Mouse (Mus musculus): ENCODE measurements around the gene Prdm10.

The Prdm10 gene

DNA sequence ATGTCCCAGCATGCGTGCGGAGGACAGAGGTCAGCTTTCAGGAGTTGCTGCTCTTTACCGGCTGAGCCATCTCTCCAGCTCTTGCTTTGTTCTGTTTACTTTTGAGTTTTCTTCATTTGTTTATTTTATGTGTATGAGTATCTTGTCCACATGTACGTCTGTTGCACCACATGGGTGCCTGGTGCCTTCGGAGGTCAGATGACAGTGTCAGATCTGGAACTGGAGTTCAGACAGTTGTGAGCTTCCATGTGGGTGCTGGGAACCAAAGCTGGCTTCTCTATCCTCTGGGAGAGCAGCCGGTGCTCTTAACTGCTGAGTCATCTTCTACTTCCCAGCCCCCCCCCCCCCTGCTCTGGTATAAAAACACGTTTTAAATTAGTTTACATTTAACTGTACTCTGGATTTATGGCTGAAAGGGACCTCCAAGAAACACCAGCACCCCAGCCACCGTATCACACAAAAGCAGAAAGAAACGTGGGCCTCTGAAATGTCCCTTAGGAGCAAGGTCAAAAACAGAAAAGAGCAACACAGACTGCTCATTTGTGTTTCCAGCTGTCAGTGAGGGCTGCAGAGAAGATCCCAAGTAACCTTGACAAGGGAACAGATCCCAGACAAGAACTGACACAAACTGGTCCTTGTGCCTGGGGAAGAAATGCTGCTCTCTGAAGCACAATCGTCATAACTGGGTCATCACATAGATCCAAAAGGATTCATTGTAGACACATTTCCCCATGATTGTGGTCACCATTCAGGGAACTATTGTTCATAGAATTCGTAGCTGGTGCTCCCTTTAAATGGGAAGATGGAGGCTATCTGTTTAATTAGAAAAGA, 26.3 kb upstream of the Prdm10 start:
- ChIA-PET POLR2A (interaction anchor here in 3 of 4 experiments (0.6 to 6.9 kb wide), 59 partner anchors 9 to 1440 kb away, joined by 3 to 65 read pairs (median 5); partner anchors contain the start of genes Aplp2 (in 3 of the 3), Prdm10 (in 3 of the 3), Nfrkb (in 1 of the 3) and Zbtb44 (in 1 of the 3)), CTCF (interaction anchor here in 2 of 4 experiments (0.6 to 0.7 kb wide), 3 partner anchors 49 to 88 kb away, joined by 4 to 16 read pairs (median 4); no protein-coding TSS in a partner anchor)

DNA sequence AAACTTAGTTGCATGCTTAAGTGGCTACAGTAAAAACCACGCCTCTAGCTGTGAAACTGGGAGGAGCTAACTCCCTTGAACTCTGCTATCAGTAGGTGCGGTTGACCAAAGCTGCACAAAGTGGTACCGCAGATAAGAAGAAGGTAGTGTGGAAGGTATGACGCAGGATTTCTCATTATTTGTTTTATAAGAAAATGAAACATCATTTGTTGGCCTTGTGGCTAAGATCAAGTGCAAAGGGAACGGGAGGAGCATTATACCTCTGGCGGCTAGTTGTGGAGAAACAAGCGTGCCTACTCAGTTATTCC, 25.7 kb upstream of the Prdm10 start:
- ChIA-PET CTCF (interaction anchor here in 1 of 4 experiments (0.7 kb wide), 1 partner anchor 57 kb away, joined by 4 read pairs; no protein-coding TSS in a partner anchor), POLR2A (interaction anchor here in 3 of 4 experiments (0.6 to 6.9 kb wide), 35 partner anchors 8 to 295 kb away, joined by 3 to 65 read pairs (median 7); partner anchors contain the start of genes Prdm10 (in 3 of the 3), Aplp2 (in 2 of the 3), Nfrkb (in 1 of the 3) and Zbtb44 (in 1 of the 3))

DNA sequence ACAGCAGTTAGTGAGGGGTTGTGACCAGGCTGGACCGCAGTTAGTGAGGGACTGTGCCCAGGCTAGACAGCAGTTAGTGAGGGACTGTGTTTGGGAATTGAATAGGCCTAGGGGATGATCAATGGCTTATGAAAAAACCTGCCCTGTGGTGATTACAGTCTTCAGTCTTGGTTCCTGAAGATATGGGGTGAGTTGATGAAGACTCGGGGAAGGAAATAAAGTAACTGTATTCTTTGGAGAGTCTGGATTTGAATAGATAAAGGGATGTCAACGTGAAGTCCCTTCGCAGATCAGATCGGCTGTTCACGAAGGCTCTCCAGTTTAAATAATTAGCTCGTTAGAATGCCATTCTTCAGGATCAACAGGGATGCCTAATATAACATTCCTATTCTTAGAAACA, 24.4 kb upstream of the Prdm10 start:
- ChIA-PET CTCF (no interaction called here), POLR2A (interaction anchor here in 1 of 4 experiments (4.6 kb wide), 1 partner anchor 25 kb away, joined by 51 read pairs; the partner anchor contains the start of gene Prdm10)

- POLR2A ChIA-PET: interaction anchor here in 1 of 4 experiments (0.7 to 1.1 kb wide), 2 partner anchors 33 to 41 kb away, joined by 3 to 4 read pairs; no protein-coding TSS in a partner anchor
- CTCF ChIA-PET: no interaction called here
Observed at GRCm38 (mm10) chr9:31258237-31258636, 22.1 kb upstream of the Prdm10 start.

GRCm38 (mm10) chr9:31260219-31260618, 20.1 kb upstream of the Prdm10 start:
- ChIA-PET POLR2A (interaction anchor here (0.5 to 2.2 kb wide), 19 partner anchors 9 to 126 kb away, joined by 3 to 12 read pairs (median 4); partner anchors contain the start of genes Prdm10 (in 2 of the 4), Aplp2 (in 1 of the 4) and Nfrkb (in 1 of the 4)), CTCF (interaction anchor here in 1 of 4 experiments (0.7 kb wide), 1 partner anchor 85 kb away, joined by 4 read pairs; no protein-coding TSS in a partner anchor)

DNA sequence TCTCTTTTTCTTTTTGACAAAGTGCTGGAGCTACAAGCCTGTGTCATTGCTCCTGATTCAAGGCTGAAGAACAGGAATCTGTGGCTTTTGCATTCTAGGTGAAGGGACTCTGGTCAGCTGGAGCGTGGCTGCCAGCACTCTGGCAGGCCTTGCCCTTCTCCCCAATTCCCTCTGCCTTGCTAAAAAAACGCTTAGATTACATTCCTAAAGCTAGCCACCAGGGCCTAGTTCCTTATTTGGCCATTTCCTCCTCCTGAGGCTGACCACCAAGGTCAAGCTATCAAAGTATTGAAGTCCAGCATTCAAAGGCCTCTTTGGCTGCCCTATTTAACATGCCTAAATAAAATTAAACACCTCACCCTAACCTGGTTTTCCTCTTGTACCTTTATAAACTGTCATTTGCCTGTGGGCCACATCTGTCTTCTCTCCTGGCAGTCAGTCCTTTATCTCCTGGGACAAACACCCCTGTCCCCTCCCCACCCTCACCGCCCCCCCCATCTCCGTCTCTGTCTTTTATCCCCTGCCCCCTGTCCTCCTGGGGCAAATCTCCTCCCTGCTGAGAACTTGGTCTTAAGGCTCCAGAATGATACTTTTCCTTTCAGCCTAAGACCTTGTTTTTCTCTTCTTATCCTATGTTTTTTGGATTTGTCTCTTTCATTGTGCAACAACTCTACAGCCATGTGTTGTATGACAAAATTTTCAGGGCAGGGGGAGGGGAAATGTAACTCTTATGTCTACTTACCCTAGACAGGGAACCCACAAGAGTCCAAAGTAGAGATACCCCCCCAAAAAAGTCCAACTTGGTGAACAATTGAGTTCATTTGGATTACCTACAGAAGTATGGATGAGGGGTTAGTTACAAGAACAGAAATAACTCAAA, 17.9 kb upstream of the Prdm10 start:
- ChIA-PET CTCF (no interaction called here), POLR2A (interaction anchor here in 2 of 4 experiments (0.6 to 2.2 kb wide), 9 partner anchors 8 to 179 kb away, joined by 3 to 9 read pairs (median 3); partner anchors contain the start of gene Prdm10 (in 1 of the 2))

DNA sequence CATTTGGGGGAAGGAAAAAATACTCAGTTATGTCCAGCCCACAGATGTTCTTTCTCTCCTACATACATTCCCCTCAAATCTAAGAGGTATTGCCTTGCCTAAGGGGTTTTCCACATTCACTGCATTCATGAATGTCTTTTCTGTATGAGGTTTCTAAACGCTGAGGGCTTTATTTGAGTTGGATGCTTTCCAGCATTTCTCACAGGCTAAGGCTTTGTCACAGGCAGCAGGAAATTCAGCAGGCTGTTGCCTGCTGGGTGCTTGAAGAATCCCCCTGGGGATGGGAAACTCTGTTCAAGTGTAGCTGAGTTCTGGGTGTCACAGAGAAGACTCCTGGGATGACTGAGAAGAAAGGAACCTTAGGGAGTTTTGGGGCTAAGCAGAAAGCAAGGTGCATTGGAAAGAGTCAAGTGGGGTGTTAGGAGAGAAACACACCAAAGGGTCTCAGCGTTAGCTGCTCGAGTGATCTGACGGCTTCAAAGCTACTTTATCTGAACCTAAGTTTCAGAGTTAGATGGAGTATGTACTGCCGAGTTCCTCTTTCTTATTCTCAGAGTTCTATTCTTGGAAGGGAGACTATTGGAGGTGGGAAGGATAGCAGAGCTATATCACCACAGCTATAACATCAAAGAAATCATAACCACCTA, 14.2 kb upstream of the Prdm10 start:
- ChIA-PET CTCF (no interaction called here), POLR2A (interaction anchor here in 2 of 4 experiments (0.5 to 1.0 kb wide), 4 partner anchors 13 to 145 kb away, joined by 3 read pairs; partner anchors contain the start of gene Prdm10 (in 1 of the 2))

- ChIA-PET POLR2A (interaction anchor here (0.7 to 4.8 kb wide), 17 partner anchors 8 to 220 kb away, joined by 3 to 21 read pairs (median 4); partner anchors contain the start of genes Prdm10 (in 2 of the 4) and Aplp2 (in 1 of the 4)), CTCF (no interaction called here)
Observed at GRCm38 (mm10) chr9:31271221-31272015, 8.9 kb upstream of the Prdm10 start.

GRCm38 (mm10) chr9:31272160-31272559, 8.2 kb upstream of the Prdm10 start:
- POLR2A ChIA-PET: interaction anchor here in 3 of 4 experiments (1.0 to 4.8 kb wide), 16 partner anchors 8 to 154 kb away, joined by 3 to 21 read pairs (median 4); partner anchors contain the start of genes Prdm10 (in 2 of the 3) and Aplp2 (in 1 of the 3)

GRCm38 (mm10) chr9:31278651-31279050, 1.7 kb upstream of the Prdm10 start:
- POLR2A ChIA-PET: interaction anchor here in 3 of 4 experiments (0.7 to 5.5 kb wide), 39 partner anchors 7 to 269 kb away, joined by 3 to 138 read pairs (median 7); partner anchors contain the start of genes Aplp2 (in 2 of the 3), Nfrkb (in 1 of the 3), St14 (in 1 of the 3) and Zbtb44 (in 1 of the 3)
- CTCF ChIA-PET: interaction anchor here in 1 of 4 experiments (1.5 kb wide), 1 partner anchor 127 kb away, joined by 3 read pairs; no protein-coding TSS in a partner anchor

More at GRCm38 (mm10) chr9:31272160-31272559, 8.2 kb upstream of the Prdm10 start:
- CTCF ChIA-PET: no interaction called here

DNA sequence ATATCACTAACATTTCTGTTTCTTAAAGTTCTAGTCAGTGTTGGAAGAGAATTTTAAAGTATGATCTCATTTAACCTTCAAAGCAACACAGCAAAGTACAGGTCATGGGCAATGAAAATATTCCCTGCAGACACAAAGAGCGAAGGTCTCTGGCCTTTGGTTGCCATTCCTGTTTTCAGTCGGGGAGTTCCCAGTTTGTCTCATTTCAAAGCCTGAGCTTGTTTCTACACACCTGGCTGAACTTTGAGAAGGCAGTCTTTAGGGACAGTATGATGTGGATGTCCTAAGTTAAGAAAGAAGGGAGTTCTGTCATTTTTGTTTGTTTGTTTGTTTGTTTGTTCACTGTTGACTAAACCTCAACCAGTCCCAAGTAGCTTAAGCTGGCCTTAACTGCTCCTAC, 1.0 kb upstream of the Prdm10 start:
- ChIA-PET POLR2A (interaction anchor here (0.6 to 5.5 kb wide), 68 partner anchors 8 to 358 kb away, joined by 3 to 138 read pairs (median 5); partner anchors contain the start of genes Aplp2 (in 3 of the 4), Adamts15 (in 1 of the 4), Nfrkb (in 1 of the 4) and St14 (in 1 of the 4)), CTCF (interaction anchor here in 2 of 4 experiments (0.5 to 1.5 kb wide), 4 partner anchors 52 to 126 kb away, joined by 3 to 4 read pairs (median 3); no protein-coding TSS in a partner anchor)

DNA sequence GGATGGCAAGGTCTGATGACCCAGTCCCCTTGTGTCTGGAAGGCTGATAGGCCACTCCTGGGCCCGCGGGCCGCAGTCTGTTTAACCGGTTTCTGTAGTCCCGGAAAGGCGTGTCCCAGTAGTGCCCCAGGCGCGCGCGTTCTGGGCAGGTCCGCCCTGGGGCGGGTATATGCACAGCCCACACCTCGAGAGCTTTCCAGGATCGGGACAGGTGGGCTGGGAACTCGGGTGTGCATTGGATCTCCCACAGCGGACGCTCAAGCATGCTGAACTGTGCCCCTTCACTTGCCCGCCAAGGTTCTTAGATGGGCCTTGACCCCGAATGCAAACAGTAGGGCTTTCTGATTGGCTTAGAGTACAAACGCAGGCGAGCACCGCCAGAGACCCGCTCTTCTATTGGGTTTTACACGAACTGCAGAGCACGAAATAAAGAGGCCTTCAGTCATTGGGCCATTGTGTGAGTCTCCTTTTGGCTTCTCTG, 413 bp upstream of the Prdm10 start:
- ChIA-PET POLR2A (interaction anchor here (0.6 to 5.5 kb wide), 125 partner anchors 8 to 606 kb away, joined by 3 to 138 read pairs (median 4); partner anchors contain the start of genes Aplp2 (in 3 of the 4), Nfrkb (in 3 of the 4), Zbtb44 (in 2 of the 4) and Adamts15 (in 1 of the 4)), CTCF (interaction anchor here in 2 of 4 experiments (0.5 to 1.5 kb wide), 5 partner anchors 49 to 126 kb away, joined by 3 to 4 read pairs (median 3); no protein-coding TSS in a partner anchor)

DNA sequence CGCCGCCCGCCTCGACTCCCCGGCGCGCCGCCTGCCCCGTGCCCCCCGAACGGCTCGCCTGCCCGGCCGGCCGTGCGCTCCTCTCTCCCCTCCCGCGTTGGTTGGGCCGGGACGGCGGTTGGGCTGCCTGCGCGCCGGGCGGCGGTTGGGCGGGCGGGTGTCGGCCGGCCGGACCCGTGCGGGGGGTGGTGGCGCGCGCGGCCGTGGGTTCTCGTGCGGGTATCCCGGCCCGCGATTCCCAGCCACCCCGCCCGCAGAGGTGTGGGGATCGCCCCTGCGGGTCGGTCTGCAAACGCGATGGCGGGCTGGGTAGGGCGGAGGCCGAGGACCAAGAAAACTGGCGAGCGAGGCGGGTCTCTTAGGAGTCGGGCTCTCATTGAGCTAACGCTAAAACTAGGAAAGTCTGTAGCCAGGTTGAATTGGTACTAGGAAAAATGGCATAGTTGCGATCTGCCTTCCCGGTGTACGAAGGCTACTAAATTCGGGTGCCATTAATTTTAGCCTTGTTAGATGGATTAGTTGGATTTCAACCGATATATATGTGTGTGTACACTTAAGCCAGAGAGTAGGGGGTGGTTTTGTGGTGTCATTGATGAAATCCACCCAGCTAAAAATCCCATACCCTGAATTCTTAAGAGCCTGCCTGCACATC, 799 bp downstream of the Prdm10 start:
- CTCF ChIA-PET: no interaction called here
- POLR2A ChIA-PET: interaction anchor here (0.5 to 5.5 kb wide), 77 partner anchors 9 to 323 kb away, joined by 3 to 138 read pairs (median 6); partner anchors contain the start of genes Aplp2 (in 3 of the 4), Nfrkb (in 3 of the 4) and Zbtb44 (in 2 of the 4)

- POLR2A ChIA-PET: interaction anchor here in 3 of 4 experiments (0.6 to 5.5 kb wide), 42 partner anchors 8 to 271 kb away, joined by 3 to 138 read pairs (median 6); partner anchors contain the start of gene Nfrkb (in 2 of the 3)
- CTCF ChIA-PET: no interaction called here
Observed at GRCm38 (mm10) chr9:31281663-31282015, 1.3 kb downstream of the Prdm10 start.

GRCm38 (mm10) chr9:31282536-31282935, 2.2 kb downstream of the Prdm10 start:
- ChIA-PET CTCF (no interaction called here), POLR2A (interaction anchor here in 3 of 4 experiments (0.8 to 5.5 kb wide), 10 partner anchors 7 to 80 kb away, joined by 3 to 138 read pairs (median 28); no protein-coding TSS in a partner anchor)

DNA sequence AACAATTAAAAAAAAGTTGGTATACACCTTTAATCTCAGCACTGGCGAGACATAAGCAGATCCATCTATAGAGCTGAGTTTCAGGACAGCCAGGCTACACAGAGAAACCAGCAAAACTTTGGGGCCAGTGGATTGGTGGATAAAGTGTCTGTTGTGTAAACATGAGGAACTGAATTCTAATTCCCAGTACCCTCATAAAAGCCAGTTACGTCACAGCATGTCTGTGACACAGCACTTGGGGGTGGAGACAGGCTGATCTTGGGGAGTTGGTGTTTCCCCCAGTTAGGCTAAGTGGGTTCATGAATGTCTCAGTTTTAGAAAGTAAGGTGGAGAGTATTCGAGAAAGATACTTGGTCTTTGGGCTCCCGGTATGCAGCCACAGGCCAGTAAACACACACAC, 2.7 kb downstream of the Prdm10 start:
- POLR2A ChIA-PET: interaction anchor here in 2 of 4 experiments (0.8 to 5.5 kb wide), 8 partner anchors 7 to 81 kb away, joined by 3 to 138 read pairs (median 50); no protein-coding TSS in a partner anchor
- CTCF ChIA-PET: no interaction called here
